Mouse (Mus musculus) cerebellum, adult (tissue): ENCODE data around the gene Macrod2.
"Not testable (repeated sequence)": the region's sequence is repeated elsewhere in the genome, so short reads cannot be mapped to it uniquely, and the experiment has no call there.

Experiments
- ATAC-seq: cut with Nextera tagmentation; 2 replicates; pipeline ENCODE4 v1.9.2; 2017; ENCODE audit warnings: mild to moderate bottlenecking, moderate library complexity, mixed read lengths; ENCODE audit not compliant: insufficient number of reproducible peaks, low FRiP score, low TSS enrichment

The Macrod2 gene

GRCm38 (mm10) chr2:140691403-140691802 lies 296.3 kb downstream of the Macrod2 start:
- ATAC-seq, result no peak

GRCm38 (mm10) chr2:140692461-140692860 lies 297.4 kb downstream of the Macrod2 start:
- no peak for ATAC-seq

GRCm38 (mm10) chr2:140693845-140694244 lies 298.7 kb downstream of the Macrod2 start:
- no peak for ATAC-seq

DNA sequence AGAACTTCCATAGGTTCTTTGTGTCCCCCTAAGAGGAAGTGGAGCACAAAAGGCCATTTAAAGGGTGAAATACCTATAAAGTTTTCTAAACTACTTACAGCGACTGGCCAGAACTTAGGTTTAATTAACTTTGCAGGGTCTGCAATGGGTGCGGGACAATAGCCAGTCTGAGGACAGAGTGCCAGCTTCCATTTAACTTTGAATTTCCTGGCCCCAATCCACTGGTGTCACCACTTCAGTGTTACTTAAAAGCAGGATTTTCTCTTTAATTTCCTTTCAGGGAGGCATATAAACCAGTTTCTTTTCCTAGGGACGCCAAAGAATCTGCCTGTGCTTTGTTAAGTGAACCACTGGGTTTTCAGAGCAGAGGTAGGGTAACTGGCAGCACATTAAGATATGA lies 303.5 kb downstream of the Macrod2 start:
- ATAC-seq, result no peak

DNA sequence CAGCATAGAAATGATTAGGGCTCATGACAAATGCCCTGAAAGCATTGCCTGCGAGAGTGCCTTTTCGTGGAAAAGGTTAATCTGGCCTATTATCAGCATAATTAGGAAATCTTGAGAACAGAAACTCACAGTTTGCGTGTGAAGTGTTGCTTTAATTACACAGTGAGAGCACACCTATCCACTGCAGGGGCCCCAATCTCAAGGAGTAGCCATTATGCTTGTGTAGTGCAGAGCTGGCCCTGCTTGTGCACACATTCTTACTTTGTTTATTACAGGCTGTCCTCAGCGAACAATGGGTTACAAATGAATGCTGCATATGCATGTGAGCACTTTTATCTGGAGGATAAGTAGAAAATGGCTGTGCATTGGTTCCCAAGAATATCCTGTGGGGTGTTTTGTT lies 308.3 kb downstream of the Macrod2 start:
- no peak for ATAC-seq

GRCm38 (mm10) chr2:140704146-140704545 lies 309.0 kb downstream of the Macrod2 start:
- no peak for ATAC-seq

GRCm38 (mm10) chr2:140705278-140705677 lies 310.2 kb downstream of the Macrod2 start:
- no peak for ATAC-seq

- ATAC-seq, result no peak
Observed at GRCm38 (mm10) chr2:140707550-140707949, 312.4 kb downstream of the Macrod2 start.

DNA sequence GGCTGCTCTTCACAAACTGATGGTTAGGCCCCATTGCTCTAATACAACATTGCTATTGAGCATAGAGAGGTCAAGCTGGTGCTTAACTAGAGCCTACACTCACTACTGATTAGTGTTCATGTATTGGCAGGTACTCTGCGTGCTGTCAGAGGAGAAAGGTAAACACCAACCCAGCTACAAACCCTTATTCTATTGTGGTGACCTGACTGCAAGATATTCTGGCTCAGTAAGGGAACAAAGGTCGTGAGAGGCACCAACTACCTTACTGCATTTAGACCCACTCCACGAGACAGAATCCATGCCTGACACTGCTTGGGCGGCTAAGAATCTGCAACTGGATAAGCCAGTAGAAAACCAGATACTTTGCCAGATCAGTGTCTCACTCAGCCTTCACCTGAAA lies 320.7 kb downstream of the Macrod2 start:
- ATAC-seq, result no peak

DNA sequence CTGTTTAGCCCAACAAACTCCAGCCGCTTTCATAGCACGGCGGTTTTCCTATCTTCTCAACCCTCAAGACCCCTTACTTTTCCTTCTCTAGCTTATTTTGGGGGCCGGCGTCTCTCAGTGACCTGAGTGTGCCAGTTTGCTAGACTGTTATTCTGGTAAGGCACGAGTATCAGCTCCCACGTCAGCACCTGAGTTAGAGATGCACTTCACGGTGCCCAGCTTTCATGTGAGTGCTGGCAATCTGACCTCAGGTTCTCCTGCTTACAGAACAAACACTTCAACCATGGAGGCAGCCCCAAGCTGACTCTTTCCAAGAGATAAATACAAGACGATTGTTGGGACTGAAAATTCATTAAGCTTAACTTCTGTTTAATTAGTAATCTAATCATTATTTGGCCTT lies 322.3 kb downstream of the Macrod2 start:
- no peak for ATAC-seq

DNA sequence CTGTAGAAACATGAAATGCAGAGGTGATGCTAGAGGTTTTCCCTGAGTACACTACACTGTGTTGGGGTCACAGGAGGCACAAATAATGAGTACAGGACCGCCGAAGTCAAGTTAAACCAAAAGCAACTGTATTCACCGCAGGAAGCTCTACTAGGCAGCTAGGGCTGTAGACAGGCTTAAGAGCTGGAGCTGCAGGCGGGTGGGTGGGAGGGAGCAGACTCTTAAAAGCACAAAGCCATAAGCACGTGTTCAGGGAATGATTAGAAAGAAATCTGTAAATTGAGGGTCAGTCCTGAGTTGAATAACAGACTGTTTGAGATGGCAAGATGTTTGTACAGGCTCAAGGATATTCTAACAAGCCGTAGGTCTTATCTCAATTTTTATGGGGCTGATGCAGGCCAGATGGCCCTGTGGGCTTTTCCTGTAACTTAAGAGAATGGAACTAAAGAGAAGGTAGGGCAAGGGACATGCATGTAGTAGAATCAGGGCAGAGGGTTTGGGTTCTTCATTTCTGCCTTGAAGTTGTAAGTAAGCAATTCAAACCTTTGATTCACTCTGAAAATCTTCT lies 337.6 kb downstream of the Macrod2 start:
- no peak for ATAC-seq

DNA sequence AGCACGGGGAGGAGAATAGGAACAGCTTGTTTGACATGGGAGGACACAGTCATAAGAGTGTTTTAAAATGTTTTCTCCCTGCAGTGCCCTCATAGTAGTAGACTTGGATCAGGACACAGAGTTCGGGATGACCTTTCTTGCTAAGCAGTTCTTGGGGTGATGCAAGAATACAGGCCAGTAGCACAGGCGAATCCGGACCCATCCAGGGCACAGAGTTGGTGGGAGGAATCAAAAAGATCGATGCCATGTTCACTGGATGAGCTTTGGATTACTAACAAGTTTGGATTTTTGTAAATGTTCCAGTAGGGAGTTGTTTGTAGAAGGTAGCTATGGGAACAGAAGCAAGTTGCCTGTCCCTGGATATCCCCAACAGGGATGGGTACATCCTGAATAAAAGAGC lies 345.4 kb downstream of the Macrod2 start:
- ATAC-seq, result no peak

DNA sequence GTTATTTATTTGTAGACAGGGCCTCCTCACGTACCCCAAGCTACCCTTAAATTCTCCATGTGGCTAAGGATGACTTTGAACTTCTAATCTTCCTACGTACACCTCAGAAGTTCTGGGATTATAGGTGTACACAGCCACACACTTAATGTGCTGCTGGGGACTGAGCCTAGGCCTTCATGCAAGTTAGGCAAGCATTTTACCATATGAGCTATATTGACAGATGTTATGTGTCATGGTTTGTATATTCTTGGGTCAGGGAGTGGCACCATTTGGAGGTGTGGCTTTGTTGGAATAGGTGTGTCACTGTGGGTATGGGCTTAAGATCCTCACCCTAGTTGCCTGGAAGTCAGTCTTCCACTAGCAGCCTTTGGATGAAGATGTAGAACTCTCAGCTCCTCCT lies 347.8 kb downstream of the Macrod2 start:
- not testable (repeated sequence) for ATAC-seq

GRCm38 (mm10) chr2:140758881-140759280 lies 363.8 kb downstream of the Macrod2 start:
- ATAC-seq, result no peak

GRCm38 (mm10) chr2:140759732-140760131 lies 364.6 kb downstream of the Macrod2 start:
- ATAC-seq, result no peak

DNA sequence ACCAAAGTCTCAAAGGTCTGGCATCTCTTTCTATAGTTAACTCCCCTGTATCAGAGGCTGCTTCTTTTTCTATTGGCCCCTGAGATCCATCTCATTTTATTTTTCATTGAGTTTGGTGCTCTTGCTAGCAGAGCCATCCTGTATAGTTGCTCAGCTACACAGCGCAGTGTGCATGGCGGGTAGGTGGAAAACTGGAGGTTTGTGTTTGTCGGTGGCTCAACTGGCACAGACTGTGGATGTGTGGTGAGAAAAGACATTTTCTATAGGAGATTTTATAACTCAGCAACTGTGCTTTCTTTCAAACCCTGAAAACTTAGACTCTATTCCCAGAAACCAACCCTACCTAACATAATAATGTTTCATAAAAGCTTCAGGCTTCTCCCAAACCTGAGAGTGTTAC lies 365.0 kb downstream of the Macrod2 start:
- no peak for ATAC-seq

DNA sequence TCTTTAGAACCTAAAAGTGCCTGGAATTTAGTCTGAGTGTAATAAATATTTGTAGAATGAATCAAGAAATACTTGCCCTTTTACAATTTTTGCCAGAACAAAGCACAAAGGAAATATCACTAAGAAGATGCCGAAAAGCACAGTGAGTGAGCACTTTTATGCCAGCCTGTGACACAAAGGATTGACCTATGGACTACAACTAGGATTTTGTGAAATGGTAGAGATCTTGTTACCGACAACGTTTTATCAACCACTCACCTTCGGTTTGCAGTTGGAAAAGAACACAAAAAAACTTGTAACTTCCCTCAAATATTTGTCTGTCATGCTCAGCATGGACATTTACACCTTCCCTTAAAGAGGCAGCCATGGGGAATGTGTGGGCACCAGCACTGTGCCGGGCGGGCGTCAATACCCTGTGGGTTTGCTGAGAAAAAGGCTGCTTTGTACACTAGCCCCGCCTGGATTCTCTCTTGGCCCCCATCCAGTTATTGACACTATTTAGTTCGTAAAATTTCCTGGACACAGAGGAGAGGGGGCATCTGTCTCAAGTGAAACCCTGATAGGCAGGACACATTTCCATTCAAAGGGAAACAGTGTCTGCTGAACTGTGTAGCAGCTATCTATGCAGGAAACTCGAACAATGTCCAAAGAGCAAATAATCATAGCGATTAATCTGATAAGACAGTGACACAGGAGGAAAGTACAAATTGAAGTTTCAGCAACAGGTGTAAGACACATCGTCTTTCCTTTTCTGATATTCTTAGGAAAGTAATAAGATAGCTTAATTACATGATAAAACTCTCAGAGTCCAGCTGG lies 368.2 kb downstream of the Macrod2 start:
- ATAC-seq, result no peak

DNA sequence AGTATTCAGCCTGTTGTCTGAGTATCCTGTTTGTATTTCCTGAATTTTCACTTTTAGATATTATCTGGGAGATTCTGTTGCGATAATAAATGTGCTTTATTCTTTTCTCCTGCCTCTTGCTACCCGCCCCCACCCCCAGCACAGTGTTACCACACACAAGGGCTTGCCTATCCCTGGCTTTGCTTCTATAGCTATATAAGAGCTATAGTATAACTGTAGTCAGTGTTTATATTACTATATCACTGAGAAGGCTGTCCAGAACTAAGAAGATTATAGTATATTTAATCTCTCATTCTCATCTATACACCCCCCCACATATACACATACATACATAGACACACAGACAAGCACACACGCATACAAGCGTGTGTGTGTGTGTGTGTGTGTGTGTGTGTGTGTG lies 374.4 kb downstream of the Macrod2 start:
- ATAC-seq, result no peak

GRCm38 (mm10) chr2:140772825-140773224 lies 377.7 kb downstream of the Macrod2 start:
- no peak for ATAC-seq

DNA sequence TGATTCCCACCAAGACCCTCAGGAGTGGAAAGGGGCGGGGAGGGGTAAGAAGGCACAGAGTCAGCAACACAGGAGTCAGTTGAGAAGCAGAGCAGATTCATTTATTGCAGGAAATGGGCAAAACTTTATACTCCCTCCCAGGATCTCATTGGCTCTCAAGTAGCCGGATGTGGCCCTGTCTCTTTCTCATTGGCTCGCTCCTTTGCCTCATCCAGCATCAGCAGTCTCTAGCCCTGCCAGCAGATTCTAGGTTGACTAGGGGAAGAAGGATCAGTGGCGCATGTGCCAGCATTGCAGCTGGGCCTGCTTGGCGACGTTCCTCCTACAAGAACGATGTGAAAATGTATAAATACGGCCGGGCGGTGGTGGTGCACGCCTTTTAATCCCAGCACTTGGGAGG lies 378.3 kb downstream of the Macrod2 start:
- no peak for ATAC-seq

GRCm38 (mm10) chr2:140774808-140775370 lies 379.8 kb downstream of the Macrod2 start:
- no peak for ATAC-seq
